Mouse (Mus musculus) ES-CJ7 (cell line): ENCODE measurements around the gene Atp11a.

Experiments used
- DNase-seq: peaks from one replicate; pipeline ENCODE4 v3.0.0; 2011; ENCODE audit warnings: low read depth, low spot score

The Atp11a gene

DNA sequence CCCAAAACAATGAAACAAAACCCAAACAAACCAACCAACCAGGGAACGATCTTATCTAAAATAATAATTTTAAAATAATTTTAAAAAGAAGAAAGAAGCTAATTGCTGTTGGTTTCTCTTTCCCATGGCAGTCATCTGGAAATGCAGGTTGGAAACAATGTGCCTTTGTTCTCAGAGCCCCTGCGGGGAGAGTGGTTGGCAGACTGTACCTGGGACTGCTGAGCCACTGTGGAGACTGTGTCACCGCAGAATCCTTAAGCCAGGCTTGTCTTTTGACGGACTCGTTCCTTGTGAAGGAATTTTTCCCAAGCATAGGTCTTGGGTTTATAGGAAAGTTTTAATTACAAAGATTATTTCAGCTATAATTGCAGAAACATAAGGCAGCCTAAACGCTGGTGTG lies 59.6 kb downstream of the Atp11a start:
- DNase-seq, result no peak

DNA sequence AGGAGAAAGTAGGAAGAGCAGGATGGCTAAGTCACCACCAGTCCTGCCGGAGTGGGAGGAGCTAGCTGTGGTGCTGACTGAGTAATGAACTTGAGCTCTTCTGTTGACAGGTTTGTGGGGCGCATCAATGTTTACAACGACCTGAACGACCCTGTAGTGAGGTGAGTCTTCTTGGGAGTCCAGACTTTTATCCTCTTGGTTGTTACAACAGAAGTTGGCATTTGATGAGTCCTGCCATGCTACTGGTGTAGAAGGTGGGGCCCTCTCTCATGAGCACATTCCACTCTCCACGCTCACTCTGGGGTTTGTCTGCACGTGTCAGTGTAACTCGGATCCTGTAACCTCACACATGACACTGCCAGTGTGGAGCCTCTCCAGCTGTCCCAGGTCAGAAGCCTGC lies 66.1 kb downstream of the Atp11a start:
- DNase-seq, result no peak

DNA sequence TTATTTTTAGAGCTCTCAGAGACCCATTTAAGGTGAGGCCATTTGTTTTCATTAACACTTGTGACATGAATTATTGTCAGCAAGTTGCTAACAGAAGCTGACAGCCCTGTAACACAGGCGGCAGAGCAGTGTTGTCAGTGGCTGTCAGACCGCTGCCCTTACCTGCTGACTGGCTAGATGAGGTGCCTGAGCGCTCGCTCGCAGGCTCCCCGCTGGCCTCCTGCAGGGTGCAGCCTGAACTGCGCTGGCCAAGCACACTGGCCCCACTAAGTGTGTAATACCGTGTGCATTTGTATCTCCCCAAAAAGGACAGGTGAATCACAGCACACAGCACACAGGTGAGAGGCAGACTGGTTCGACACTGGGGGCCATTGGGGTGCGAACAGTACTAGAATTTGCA lies 67.7 kb downstream of the Atp11a start:
- no peak for DNase-seq

DNA sequence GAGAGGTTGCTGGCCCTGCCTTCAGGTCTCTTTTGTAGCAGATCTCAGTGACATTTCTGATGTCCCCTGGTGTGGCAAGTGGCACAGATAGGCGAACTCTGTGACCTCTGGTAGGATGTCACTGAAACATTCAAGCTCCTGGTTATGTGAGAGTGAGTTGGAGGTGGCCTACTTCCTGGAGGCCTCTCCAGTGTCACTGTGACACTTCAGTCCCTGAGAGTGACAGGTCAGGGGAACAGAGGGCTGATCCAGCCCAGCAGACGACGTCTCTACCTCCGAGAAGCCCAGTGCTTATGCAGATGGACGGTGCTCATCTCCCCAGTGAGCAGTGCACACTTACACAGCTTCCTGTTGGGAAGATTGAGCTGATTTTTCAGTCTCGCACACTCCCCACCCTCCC lies 68.4 kb downstream of the Atp11a start:
- no peak for DNase-seq

DNA sequence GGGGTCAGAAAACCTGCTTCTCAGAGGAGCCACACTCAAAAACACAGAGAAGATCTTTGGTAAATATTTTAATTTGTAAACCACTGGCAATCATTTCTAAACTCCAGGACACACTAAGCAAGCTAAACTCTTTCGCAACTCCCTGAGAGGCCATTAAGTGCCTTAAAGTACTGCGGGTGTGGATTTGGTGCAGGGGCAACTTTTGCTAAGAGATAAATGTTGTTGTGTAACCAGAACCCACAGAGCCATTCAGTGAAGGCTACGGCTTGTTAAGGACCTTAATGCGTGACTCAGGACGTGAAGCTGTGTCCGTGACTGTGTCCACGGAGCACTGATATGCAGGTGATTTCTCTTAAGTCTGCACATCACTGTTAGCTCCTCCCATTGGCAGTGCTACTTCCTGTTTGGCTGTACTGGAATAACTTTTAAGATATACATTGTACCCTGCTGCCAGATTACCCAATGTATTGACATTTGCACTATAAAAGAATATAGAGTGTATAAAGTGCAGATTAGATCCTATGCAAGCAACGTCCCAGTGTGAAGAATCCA lies 68.9 kb downstream of the Atp11a start:
- no peak for DNase-seq

DNA sequence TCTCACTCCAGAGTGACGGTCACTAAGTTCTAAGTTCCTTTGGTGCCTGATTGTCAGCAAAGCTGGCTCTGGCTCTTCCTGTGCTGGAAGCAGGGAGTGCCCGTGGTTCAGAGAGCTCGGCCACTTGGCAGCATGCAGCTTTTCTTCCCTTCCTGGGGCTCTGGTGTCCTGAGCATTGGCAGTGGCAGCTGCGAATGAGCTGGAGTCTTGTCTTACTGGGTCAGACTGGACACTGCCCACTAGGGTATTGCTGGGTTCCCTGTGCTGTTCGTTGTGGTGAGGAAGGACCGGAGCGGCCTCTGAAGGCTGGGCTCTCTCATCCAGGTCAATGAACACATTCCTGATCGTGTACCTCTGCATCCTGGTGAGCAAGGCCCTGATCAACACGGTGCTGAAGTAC lies 70.3 kb downstream of the Atp11a start:
- no peak for DNase-seq

DNA sequence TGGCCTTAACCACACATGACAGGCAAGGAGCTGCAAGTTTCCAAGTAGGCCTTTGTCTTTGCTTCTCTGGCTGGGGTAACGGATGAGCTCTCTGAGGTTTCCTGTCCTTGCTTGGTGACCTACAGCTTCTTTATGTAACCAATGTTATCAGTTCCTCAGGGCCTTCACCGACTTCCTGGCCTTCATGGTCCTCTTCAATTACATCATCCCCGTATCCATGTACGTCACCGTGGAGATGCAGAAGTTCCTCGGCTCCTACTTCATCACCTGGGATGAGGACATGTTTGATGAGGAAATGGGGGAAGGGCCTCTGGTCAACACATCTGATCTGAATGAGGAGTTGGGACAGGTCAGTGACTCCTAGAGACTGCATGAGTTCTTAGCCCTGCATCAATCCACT lies 71.5 kb downstream of the Atp11a start:
- no peak for DNase-seq

DNA sequence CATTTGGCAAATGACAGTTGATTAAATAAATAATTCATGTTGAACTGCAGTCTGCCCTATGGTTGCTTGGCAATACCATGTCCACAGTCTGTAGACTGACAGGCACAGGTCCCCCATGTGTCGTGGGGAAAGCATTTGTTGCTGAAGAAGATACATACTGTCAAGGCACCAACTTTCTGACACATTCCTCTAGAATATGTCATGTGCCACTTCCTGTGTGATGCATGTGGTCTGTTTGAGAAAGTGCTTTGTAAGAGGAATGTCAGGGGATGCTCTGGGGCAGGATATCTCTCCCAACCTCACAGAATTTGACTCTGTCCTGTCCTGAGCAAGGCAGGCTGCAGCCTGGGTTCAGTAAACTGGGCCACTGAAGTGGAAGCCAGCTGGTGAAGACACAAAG lies 72.6 kb downstream of the Atp11a start:
- DNase-seq, result no peak

DNA sequence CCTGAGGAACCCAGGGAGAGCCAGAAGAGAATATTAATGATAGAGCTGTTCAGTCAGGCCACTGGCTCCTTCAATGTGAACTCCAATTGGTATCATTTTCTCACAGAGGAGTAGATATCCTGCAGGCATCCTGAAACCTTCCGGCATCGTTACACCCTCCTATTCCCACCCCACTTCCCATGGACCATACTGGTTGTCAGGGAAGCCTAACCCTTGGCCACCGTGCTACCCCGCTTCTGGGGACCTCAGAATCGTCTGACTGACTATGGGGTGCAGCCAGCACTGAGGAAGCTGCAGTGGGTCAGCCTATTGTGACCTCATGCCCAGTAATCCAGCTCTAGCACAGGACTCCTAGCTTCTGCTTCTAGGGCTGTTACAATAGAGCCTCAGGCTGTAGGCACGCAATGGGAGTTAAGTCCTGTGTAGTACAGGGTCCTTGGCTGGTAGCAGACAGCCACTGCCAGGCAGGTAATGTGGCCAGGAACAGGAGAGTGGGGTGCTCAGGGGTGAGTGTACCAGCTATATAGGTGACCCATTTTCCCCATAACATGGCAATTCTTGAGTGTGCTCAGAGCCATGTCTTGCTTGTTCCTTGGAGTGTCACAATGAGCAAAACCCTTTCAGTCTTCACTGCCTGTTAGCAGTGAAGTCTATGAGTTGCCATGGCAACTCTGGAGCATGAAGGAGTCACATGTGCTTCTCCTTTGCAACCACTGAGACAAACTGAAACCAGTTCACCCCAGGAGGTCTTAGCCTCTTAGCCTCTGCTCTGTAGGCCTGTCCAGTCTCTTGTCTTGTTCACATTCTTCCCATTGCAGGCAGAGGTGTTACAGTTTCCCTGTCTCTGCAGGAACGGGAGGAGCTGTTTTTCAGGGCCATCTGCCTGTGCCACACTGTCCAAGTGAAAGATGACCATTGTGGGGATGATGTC lies 75.1 kb downstream of the Atp11a start:
- no peak for DNase-seq

DNA sequence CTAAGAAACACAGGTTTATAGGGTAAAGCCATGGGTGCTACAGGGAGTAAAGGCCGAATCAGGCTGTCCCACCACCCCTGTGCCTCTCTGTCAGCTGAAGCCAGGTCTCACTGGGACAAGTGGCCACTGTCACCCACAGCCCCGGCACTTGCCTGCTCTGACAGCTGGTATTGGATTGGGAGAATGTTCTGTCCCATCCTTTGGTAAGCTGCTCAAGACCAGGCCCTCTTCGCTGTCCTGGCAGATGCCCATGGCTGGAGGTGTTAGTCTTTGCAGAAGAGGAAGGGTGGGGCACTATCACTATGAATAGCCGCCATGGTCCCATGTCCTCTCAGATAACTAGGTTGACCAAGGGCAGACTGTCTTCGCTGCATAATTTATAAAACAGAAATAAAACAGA lies 76.8 kb downstream of the Atp11a start:
- DNase-seq, result no peak

DNA sequence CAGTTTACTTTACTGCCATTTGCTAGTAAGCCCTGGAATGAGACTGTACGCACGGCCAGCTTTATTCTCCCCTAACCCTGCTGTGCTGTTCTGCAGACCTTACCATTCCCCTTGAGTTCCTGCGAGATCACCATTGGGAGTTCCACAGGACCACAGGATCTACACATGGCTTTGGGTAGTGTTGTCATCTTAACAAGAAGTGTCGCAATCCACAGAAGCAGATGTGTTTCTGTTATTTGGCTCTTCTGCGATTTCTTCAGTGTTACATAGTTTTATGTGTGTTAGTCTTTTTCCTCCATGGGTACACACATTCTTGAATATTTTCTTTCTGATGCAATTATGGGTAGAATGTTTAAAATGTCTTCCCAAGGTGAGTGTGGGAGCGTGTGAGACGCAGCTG lies 84.0 kb downstream of the Atp11a start:
- DNase-seq, result no peak

DNA sequence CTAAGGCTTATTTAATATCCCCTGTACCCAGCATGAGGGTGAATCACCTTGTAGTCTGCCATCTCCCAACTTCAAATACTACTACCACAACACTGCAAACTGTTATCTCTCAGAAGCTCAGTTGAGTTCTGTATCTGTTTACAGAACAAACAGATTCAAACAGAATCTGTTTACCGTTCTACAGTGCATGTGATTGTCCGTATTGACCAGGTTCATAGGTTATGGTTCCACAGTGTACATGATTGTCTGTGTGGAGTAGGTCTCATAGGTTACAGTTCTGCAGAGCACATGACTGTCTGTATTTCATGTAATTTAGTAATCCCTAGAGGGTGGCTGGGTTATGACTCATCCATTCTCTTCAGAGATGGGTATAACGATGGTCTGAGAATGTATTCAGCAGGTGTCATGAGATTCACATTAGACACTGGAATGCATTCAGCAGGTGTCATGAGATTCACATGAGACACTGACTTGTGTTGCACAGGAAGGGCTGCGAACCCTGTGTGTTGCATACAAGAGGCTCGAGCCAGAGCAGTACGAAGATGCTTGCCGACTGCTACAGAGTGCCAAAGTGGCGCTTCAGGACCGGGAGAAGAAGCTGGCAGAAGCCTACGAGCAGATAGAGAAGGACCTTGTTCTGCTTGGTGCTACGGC lies 85.7 kb downstream of the Atp11a start:
- no peak for DNase-seq

DNA sequence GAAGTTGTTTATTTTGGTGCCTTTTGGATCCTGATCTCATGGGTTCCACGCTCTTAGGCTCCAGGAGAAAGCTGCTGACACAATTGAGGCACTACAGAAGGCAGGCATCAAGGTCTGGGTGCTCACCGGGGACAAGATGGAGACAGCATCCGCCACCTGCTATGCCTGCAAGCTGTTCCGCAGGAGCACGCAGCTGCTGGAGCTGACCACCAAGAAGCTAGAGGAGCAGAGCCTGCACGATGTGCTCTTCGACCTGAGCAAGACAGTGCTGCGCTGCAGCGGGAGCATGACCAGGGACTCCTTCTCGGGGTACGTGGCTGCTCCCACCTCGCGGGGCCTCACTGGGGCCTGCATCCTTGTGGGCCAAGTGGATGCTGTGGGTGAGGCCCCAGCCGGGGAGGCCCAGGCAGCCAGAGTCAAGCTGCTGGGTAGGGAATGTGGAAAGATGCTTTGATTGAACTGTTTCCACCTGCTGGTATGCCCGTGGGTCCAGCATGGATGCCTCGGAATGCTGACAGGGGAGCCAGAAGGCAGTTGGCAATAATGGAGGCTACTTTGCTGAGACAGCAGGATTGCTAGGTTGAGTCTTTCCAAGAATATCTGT lies 87.6 kb downstream of the Atp11a start:
- no peak for DNase-seq

DNA sequence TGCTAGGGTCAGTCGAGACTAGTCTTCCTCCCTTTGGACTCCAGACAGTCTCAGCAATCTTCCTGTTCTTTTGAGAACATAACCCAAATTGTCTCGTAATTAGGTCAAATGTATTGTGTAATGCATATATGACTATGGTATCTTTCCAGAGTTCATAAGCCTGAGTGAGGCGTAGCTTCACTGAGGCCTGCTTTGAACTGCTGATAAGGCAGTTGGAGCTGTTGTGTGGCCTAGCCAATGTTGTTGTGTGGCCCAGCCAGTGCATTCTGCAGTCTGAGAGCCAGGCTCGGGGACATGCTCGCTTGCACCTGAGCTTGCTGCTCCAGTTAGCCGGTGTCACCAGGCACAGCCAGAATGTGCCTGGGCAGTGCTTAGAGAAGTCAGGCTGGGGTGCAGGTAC lies 89.6 kb downstream of the Atp11a start:
- no peak for DNase-seq

DNA sequence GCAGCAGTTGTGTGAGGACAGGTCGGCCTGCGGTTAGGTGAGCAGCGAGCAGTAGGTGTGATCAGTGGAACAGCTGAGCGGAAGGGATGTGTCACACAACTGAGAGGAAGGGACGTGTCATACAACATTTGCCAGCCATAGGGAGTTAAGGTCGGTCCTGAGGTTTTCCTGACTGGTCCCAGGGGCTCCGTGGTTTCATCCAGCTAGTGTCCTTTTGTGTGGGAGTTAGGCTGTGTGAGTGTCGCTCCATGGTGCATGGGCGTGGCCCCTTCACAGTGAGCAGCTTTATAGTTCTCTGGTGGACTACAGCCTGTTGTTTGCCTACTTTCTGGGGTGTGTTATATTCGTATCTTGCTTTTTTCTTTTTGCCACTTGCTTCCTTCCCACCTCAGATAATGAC lies 94.4 kb downstream of the Atp11a start:
- DNase-seq, result no peak

DNA sequence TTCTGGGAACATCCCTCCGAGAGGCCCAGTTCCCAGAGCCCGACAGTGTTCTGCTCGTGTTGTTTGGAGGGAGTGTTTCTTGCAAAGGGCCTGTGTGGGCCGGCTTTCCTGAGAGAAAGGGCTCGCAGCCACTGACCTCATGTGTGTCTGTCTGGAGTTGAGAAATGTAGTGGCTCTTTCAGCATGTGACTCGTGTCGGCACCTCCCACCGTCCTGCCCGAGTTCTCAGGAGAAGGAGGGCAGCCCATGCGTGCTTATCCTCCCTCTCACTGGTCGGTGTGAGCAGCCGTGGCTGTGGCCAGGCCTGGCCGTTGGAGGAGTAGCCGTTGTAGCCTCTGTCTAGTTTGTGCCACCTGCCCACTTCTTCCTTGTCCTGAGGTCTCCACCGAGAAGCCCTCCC lies 99.2 kb downstream of the Atp11a start:
- DNase-seq, result no peak

DNA sequence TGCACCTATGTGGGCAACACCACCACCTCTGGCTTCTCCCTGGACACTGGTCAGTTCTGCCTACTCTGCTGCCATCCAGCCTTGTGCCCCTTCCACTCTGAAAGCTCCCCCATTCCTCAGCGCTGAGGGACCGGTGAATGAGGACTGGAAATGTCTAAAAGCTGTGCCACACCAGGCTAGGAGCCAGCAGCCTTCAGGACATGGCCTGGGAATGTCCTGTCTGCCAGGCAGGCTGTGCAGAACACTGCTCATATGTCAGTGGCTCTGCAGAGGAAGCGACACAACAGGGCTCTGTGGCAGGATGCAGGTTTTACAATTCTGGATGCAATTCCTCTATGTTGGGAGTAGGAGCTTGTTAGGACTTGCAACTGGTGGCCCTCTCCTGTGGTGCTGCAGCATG lies 106.2 kb downstream of the Atp11a start:
- DNase-seq, result no peak

DNA sequence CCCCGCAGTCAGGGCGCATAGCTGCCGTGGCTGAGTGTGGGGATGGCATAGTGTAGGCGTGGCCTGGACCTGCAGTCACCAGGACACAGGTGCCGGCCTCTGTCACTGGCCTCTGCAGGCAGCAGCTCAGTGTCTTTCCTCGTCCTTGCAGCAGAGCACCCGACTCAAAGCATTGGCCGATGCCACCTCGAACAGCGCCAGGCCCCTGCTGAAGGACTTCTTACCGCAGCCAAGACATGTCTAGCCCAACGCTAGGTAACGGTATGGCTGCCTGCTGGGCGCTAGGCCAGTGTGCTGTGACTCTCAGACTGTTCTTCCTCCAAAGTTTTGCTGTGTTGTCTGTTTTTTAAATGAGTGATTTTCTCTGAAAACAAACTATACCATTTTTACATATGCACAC lies 106.8 kb downstream of the Atp11a start:
- DNase-seq, result no peak

DNA sequence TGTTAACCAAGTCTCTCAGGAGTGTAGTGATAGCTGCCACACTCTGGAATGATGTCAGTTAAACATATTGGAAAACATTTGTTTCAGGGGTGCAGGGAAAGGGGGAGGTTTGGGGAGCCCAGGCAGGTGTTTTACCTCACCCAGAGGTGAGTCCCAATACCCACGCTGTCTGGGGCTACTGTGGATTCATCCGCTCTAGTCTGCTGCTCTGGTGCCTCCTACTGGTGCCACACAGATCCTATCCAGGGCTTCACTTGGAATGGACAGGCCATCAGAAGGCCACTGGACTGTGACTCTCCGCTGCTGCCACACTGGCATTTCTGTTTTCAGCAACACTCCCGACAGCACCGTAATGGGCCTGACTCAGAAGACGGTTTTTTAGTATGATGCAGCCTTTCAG lies 109.0 kb downstream of the Atp11a start:
- DNase-seq, result no peak

DNA sequence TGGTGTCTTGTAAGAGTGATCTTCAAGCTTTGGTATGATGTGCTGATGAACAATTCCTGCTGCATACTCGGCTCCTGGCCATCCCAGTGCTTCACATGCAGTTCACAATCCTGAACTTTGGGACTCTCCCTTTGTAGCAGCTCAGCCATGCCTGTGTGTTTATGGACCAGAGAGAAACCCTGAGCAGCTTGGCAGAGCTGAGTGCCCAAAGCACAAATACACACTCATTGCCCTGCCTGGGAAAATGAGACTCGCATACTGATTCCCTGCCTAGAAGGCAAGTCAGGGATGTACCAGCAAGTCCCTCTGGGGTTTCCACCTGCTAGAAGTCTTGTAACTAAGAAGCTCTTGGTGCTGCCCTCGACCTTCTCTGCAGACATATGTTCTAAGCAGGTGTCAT lies 112.8 kb downstream of the Atp11a start:
- no peak for DNase-seq

DNA sequence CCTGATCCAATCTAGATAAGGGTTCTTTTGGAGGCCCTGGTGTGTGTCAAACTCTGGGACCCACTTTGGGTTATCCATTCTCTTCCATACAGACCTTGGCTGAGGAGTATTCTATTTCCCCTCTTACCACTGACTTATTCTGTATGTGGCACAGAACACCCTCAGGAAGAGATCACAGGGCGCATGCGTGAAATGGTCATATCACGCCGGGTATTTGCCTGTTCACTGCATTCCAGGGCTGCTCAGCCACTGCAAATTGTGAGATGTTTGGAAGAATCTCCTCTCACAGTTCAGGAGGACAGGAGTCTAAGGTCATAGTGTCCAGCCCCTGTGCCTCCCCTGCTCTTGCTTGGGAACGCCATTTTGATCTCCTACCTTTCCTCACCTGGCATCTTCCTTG lies 113.8 kb downstream of the Atp11a start:
- peak; percentile 31 for DNase-seq

DNA sequence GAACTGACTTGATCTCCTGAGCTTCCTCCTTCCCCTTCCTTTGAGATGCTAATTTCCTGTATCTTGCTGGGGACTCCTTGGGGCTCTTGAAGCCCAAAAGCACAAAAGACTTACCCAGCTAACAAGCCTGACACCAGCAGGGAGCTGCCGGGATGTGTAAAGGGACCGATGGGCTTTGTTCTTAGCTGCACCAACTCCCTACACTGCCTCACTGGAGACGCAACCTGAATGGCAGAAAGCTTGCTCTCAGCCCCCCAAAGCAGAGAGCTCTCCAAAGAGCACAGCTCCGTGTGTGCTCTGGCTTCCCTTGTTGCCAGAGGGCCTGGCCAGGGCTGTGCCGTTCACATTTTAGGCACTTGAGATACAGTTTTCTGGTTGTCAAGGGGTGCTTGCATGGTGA lies 114.6 kb downstream of the Atp11a start:
- DNase-seq, result peak; percentile 98

DNA sequence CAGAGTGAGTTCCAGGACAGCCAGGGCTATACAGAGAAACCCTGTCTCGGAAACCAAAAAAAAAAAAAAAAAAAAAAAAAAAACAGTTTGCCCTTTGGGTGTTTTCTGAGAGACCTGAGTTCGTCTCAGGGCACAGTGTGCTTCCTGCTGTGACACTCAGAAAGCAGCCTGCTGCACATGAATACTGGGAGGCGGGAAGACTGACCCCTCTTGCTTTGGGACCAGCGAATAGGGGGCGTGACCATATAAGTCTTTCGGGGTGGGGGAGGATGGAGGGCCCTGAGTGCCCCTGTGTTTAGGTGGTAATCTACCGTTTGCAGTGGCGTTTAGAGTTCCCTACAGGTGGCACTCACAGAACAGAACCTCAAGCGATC lies 116.2 kb downstream of the Atp11a start:
- peak; percentile 85 for DNase-seq
